Mouse (Mus musculus): ENCODE data around the gene Taf1d. TPM values are rescaled to one million over a fixed set of nuclear protein-coding genes. Genes with fewer than 3 reads are reported as not detected.
"Not testable (repeated sequence)": the region's sequence is repeated elsewhere in the genome, so short reads cannot be mapped to it uniquely, and the experiment has no call there.

Gene Taf1d
- total RNA-seq, 4 experiments from 2014 or later, result 20.3 to 33.5 (median 26.0) TPM

- no peak for DNase-seq (ENCODE audit: low spot score)
These were observed 1.2 kb downstream of the Taf1d start for GRCm38 (mm10) chr9:15307257-15307656.

- DNase-seq (ENCODE audit: low spot score), result no peak
These were observed 2.2 kb downstream of the Taf1d start for GRCm38 (mm10) chr9:15308254-15308653.

GRCm38 (mm10) chr9:15309425-15309824 lies 3.4 kb downstream of the Taf1d start:
- DNase-seq (ENCODE audit: low spot score), result no peak

- DNase-seq (ENCODE audit: low spot score), result no peak
These were observed 4.2 kb downstream of the Taf1d start for GRCm38 (mm10) chr9:15310179-15310578.

- DNase-seq (ENCODE audit: low spot score), result no peak
These were observed 6.2 kb downstream of the Taf1d start for GRCm38 (mm10) chr9:15312054-15312735.

- DNase-seq (ENCODE audit: low spot score), result no peak
These were observed 7.6 kb downstream of the Taf1d start for GRCm38 (mm10) chr9:15313633-15314032.

- DNase-seq (ENCODE audit: low spot score), result no peak
These were observed 8.6 kb downstream of the Taf1d start for GRCm38 (mm10) chr9:15314619-15315018.

- not testable (repeated sequence) for DNase-seq (ENCODE audit: low spot score)
These were observed 10.3 kb downstream of the Taf1d start for GRCm38 (mm10) chr9:15316296-15316695.

GRCm38 (mm10) chr9:15317223-15318169 lies 11.5 kb downstream of the Taf1d start:
- DNase-seq (ENCODE audit: low spot score), result no peak

GRCm38 (mm10) chr9:15318170-15318742 lies 12.2 kb downstream of the Taf1d start:
- DNase-seq (ENCODE audit: low spot score), result no peak

GRCm38 (mm10) chr9:15337776-15338175 lies 31.8 kb downstream of the Taf1d start:
- DNase-seq (ENCODE audit: low spot score), result no peak

- no peak for DNase-seq (ENCODE audit: low spot score)
These were observed 43.9 kb downstream of the Taf1d start for GRCm38 (mm10) chr9:15349925-15350324.

- DNase-seq (ENCODE audit: low spot score), result no peak
These were observed 51.0 kb downstream of the Taf1d start for GRCm38 (mm10) chr9:15356916-15357483.

- peak; percentile 94 for DNase-seq (ENCODE audit: low spot score)
These were observed 51.7 kb downstream of the Taf1d start, which contains the start of gene Cep295 for GRCm38 (mm10) chr9:15357484-15358275. Gene Cep295, minus strand, starts transcription at chr9:15357788.

GRCm38 (mm10) chr9:15364843-15365242 lies 58.8 kb downstream of the Taf1d start:
- no peak for DNase-seq (ENCODE audit: low spot score)

GRCm38 (mm10) chr9:15365856-15366255 lies 59.8 kb downstream of the Taf1d start:
- DNase-seq (ENCODE audit: low spot score), result no peak

- no peak for DNase-seq (ENCODE audit: low spot score)
These were observed 60.2 kb downstream of the Taf1d start for GRCm38 (mm10) chr9:15366260-15366659.
